Mouse (Mus musculus): ENCODE measurements around the gene St8sia6. TPM values are rescaled to one million over a fixed set of nuclear protein-coding genes. Genes with fewer than 3 reads are reported as not detected.
A peak's percentile ranks its signal among the peaks of the same experiment; 100 is the strongest.

The St8sia6 gene
- polyA plus RNA-seq, 1 experiment from 2014 or later: 3.0 TPM

GRCm38 (mm10) chr2:13785247-13785646 is 8.6 kb downstream of the St8sia6 start:
- Histone ChIP-seq H3K9me3 (ENCODE audit: low read depth, low read length) (no peaks in the 10 kb centered on the region), H3K4me3 (ENCODE audit: low read depth, low read length) (no peak overlapping the region)

GRCm38 (mm10) chr2:13784448-13784847 is 9.4 kb downstream of the St8sia6 start:
- DNase-seq (no peak), ATAC-seq (ENCODE audit: insufficient read depth) (no peak)
- H3K27me3 ChIP-seq (ENCODE audit: insufficient read depth, low read length): no peaks in the 10 kb centered on the region
- 88% methylated on average over 1 of the region's 1 CpGs for WGBS
- no peak overlapping the region for H3K9ac ChIP-seq
- no peak for TF ChIP-seq CTCF (IDR thresholded peaks at IDR 0.05; ENCODE audit: low read depth)
- H3K4me3 ChIP-seq (ENCODE audit: low read depth, low read length): no peak overlapping the region
- H3K27ac ChIP-seq (ENCODE audit: low read depth): no peak overlapping the region
- no peaks in the 10 kb centered on the region for H3K36me3 ChIP-seq (ENCODE audit: insufficient read depth)
- no peak overlapping the region for H3K4me2 ChIP-seq
- H3K4me1 ChIP-seq (ENCODE audit: insufficient read depth): no peaks in the 10 kb centered on the region
- H3K9me3 ChIP-seq (ENCODE audit: low read depth, low read length): no peaks in the 10 kb centered on the region

More at GRCm38 (mm10) chr2:13785247-13785646, 8.6 kb downstream of the St8sia6 start:
- no peak overlapping the region for H3K4me2 ChIP-seq
- no peak overlapping the region for H3K9ac ChIP-seq
- H3K36me3 ChIP-seq (ENCODE audit: insufficient read depth): no peaks in the 10 kb centered on the region
- ATAC-seq (ENCODE audit: insufficient read depth) (no peak), DNase-seq (no peak)
- WGBS: 82% methylated on average over 2 of the region's 2 CpGs
- no peaks in the 10 kb centered on the region for H3K4me1 ChIP-seq (ENCODE audit: insufficient read depth)
- no peak overlapping the region for H3K27ac ChIP-seq (ENCODE audit: low read depth)
- no peak for TF ChIP-seq CTCF (IDR thresholded peaks at IDR 0.05; ENCODE audit: low read depth)
- no peaks in the 10 kb centered on the region for H3K27me3 ChIP-seq (ENCODE audit: insufficient read depth, low read length)

DNA sequence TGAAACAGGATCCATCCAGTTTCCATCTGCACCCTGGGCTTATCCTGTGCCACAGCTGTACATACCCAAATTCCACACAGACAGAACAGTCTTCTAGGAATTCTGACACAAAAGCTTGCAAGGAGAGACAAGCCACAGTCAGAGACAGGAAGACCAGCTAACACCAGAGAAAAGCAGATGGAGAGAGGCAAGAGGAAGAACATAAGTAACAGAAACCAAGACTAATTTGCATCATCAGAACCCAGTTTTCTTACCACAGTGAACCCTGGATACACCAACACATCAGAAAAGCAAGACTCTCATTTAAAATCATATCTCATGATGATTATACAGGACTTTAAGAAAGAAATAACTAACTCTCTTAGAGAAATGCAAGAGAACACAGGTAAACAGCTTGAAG is 16.8 kb downstream of the St8sia6 start:
- no peak for DNase-seq
- Histone ChIP-seq H3K9ac (no peak overlapping the region), H3K36me3 (ENCODE audit: insufficient read depth) (no peaks in the 10 kb centered on the region), H3K4me2 (no peak overlapping the region), H3K9me3 (ENCODE audit: low read depth, low read length) (no peaks in the 10 kb centered on the region), H3K27me3 (ENCODE audit: insufficient read depth, low read length) (no peaks in the 10 kb centered on the region), H3K4me1 (ENCODE audit: insufficient read depth) (no peaks in the 10 kb centered on the region), H3K27ac (ENCODE audit: low read depth) (no peak overlapping the region), H3K4me3 (ENCODE audit: low read depth, low read length) (no peak overlapping the region)
- ATAC-seq (ENCODE audit: insufficient read depth): no peak
- no peak for TF ChIP-seq CTCF (IDR thresholded peaks at IDR 0.05; ENCODE audit: low read depth)

- Histone ChIP-seq H3K27ac (ENCODE audit: low read depth) (no peak overlapping the region), H3K9me3 (ENCODE audit: low read depth, low read length) (no peaks in the 10 kb centered on the region), H3K27me3 (ENCODE audit: insufficient read depth, low read length) (no peaks in the 10 kb centered on the region), H3K4me2 (no peak overlapping the region), H3K36me3 (ENCODE audit: insufficient read depth) (no peaks in the 10 kb centered on the region), H3K4me1 (ENCODE audit: insufficient read depth) (no peaks in the 10 kb centered on the region), H3K4me3 (ENCODE audit: low read depth, low read length) (no peak overlapping the region), H3K9ac (no peak overlapping the region)
- DNase-seq: no peak
- TF ChIP-seq CTCF (IDR thresholded peaks at IDR 0.05; ENCODE audit: low read depth): no peak
- ATAC-seq (ENCODE audit: insufficient read depth): no peak
- WGBS: 74% methylated on average over 1 of the region's 1 CpGs
Observed at GRCm38 (mm10) chr2:13776453-13776852, 17.4 kb downstream of the St8sia6 start.

GRCm38 (mm10) chr2:13775056-13775455 is 18.8 kb downstream of the St8sia6 start:
- no peak for TF ChIP-seq CTCF (IDR thresholded peaks at IDR 0.05; ENCODE audit: low read depth)
- Histone ChIP-seq H3K27me3 (ENCODE audit: insufficient read depth, low read length) (no peaks in the 10 kb centered on the region), H3K27ac (ENCODE audit: low read depth) (no peak overlapping the region), H3K4me1 (ENCODE audit: insufficient read depth) (no peaks in the 10 kb centered on the region), H3K4me3 (ENCODE audit: low read depth, low read length) (no peak overlapping the region), H3K9ac (no peak overlapping the region), H3K9me3 (ENCODE audit: low read depth, low read length) (no peaks in the 10 kb centered on the region), H3K36me3 (ENCODE audit: insufficient read depth) (no peaks in the 10 kb centered on the region), H3K4me2 (no peak overlapping the region)
- no peak for DNase-seq
- WGBS: 82% methylated on average over 3 of the region's 3 CpGs
- no peak for ATAC-seq (ENCODE audit: insufficient read depth)

GRCm38 (mm10) chr2:13768524-13768923 is 25.3 kb downstream of the St8sia6 start:
- 56% methylated on average over 5 of the region's 5 CpGs for WGBS
- Histone ChIP-seq H3K36me3 (ENCODE audit: insufficient read depth) (no peaks in the 10 kb centered on the region), H3K9me3 (ENCODE audit: low read depth, low read length) (no peaks in the 10 kb centered on the region), H3K27ac (ENCODE audit: low read depth) (no peak overlapping the region), H3K4me2 (no peak overlapping the region), H3K4me3 (ENCODE audit: low read depth, low read length) (no peak overlapping the region), H3K9ac (no peak overlapping the region), H3K4me1 (ENCODE audit: insufficient read depth) (no peaks in the 10 kb centered on the region), H3K27me3 (ENCODE audit: insufficient read depth, low read length) (no peaks in the 10 kb centered on the region)
- no peak for TF ChIP-seq CTCF (IDR thresholded peaks at IDR 0.05; ENCODE audit: low read depth)
- ATAC-seq (ENCODE audit: insufficient read depth) (no peak), DNase-seq (no peak)

DNA sequence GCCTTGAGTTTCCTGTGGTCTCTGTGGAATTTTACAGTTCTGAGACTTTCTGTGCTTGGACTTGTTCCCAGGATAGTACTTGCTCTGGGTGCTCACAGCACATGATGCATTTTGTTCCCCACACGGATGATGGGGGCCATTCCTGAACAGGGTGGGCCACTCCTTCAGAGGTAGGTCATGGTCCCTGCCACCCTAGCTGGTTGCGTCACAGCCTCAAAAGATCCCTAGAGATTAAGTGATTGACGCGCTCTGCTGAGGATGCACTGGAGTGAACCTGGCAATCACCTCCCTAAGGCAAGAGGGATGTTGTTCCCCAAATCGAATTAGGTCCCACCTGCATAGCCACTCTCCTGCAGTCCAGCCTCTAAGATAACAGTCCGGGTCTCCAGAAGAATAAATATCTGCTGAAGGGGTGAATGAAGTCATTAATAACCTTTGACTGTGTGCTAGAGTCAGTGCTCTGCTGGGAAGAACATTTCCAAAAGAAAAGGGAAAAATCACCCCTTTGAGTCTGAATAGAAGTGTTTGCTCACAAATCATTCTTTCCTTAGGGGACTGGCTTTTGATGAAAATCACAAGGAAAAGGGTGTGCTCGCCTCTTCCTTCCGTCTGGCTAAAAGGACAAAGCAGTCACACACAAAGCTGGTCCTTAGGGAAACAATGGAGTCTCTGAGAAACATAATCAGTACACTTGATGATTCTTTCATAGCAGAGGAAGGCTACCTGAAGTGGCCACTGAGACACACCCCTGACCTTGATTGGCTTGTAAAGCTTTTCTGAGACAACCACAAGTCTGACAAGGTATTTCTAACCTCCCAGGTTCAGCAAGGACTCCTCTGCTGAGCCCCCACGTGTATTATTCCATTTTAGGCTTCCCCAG is 26.1 kb downstream of the St8sia6 start:
- H3K4me2 ChIP-seq: no peak overlapping the region
- TF ChIP-seq CTCF (IDR thresholded peaks at IDR 0.05; ENCODE audit: low read depth): no peak
- ATAC-seq (ENCODE audit: insufficient read depth) (peak; percentile 60; the same call in 1 of the 2 replicates), DNase-seq (peak; percentile 17)
- no peaks in the 10 kb centered on the region for H3K36me3 ChIP-seq (ENCODE audit: insufficient read depth)
- H3K27ac ChIP-seq (ENCODE audit: low read depth): 0 out of 2 replicates have a peak overlapping the region, but pooled peaks have one; percentile 12
- H3K27me3 ChIP-seq (ENCODE audit: insufficient read depth, low read length): no peaks in the 10 kb centered on the region
- 44% methylated on average over 9 of the region's 9 CpGs for WGBS
- no peak overlapping the region for H3K9ac ChIP-seq
- H3K4me1 ChIP-seq (ENCODE audit: insufficient read depth): no peaks in the 10 kb centered on the region
- H3K9me3 ChIP-seq (ENCODE audit: low read depth, low read length): no peaks in the 10 kb centered on the region
- no peak overlapping the region for H3K4me3 ChIP-seq (ENCODE audit: low read depth, low read length)

All from lung, embryonic 14.5 days (tissue).